Mouse (Mus musculus) Muller cell, postnatal 12 days (primary cell): Measurements from ENCODE around the gene Usp49.
A peak's percentile ranks its signal among the peaks of the same experiment; 100 is the strongest.

Experiments used
- DNase-seq: peaks from one replicate; pipeline ENCODE4 v3.0.0-alpha.2; 2015; ENCODE audit errors: inconsistent ontology term

The Usp49 gene

DNA sequence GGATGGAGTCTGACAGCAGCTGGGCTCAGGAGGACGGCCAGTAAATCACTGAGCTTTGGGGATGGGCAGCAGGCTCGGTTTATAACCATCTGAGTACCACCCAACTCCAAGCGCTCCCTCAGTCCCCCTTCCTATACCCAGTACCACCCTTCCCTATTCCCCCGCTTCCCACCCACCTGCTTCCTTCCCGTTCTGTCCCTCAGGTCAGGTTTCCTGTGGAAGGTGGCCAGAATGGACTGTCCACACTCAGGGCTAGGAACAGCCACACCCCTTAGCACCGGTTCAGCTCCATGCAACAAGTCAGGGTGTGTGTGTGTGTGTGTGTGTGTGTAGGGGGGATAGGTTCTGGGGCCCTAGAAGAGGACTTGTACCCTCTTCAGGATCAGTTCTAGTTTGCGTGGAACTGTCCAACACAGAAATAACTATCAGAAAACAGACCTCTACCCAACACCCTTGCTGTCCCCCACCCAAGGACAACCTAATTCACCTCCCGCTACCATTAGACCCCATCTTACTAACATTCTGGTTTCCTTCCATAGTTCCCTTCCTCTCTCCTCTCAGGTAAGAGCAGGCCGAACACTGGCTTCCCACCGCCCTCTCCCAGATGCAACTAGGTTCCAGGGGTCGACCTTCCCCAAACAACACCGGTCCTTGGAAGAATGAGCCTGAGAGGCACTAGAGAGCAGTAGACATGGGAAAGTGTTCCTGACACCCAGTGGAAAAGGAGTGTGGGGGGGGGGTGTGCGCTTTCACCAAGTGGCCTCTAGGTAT is 63.4 kb downstream of the Usp49 start:
- DNase-seq = no peak

DNA sequence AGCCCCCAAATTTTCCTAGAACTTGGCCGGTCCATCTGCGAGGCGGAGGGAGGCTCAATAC is 63.8 kb downstream of the Usp49 start, which contains the start of gene Gm21981:
Gene Gm21981 (minus strand): TSS at position 14 of the 61 bp plus-strand sequence.
- DNase-seq = no peak

DNA sequence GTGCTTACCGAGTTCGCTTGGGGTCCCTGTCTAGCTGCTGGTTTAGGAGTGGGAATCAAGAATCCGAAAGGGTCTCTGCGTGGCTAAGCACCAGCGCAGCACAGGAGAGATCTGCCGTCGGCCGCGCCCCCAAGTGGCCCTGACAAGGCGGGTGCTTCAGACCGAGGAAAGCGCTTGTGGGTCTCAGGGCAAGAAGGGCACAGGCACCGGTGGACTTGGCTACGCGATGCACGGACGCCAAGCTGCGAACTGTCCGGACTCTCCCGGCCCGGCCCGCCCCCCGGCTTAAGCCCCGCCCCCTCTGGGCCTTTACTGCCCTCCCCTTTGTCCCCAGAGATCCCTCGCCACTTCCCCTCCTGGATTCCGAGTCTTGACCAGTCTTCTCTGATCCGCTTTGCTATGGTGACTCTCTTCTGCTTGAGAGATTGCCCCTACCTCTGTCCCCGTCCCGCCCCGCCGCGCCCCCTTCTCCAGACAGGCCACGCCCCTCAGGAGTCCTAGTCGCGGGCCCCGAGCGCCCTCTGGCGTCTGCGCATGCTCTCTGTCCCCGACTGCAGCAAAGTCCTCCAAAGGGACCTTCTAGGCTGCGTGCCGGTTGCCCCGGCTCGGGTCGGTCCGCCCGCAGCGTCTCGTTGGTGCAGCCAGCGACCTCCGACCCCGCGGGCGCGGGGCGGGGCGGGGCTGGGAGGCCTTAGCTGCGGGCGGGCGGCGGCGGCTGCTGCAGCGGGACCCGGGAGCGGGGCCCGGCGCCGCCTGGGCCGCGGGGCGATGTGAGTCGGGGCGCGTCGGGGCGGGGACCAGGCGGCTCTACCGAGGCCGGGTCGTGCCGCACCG is 64.2 kb downstream of the Usp49 start, which contains the start of gene Prickle4:
Gene Prickle4 (minus strand): TSS at position 234 of the 834 bp plus-strand sequence.
- peak; percentile 98 for DNase-seq

DNA sequence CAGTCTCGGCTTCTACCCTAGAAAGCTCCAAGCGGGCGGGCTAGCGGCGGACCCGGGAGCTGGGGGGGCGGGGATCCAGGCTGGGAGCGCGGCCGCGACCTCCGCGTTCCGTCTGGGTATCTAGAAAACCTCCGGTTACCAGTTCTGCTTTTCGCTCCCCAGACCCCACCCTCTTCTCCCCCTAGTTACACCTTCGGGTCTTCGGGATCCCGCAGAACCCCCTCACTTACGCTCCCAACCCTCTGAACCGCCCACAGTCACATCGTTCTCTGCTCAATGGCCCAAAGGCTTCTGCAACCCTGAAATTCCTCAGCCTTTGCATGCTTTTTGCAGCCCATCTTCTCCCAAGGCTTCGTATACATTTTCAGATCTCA is 64.8 kb downstream of the Usp49 start:
- no peak for DNase-seq

DNA sequence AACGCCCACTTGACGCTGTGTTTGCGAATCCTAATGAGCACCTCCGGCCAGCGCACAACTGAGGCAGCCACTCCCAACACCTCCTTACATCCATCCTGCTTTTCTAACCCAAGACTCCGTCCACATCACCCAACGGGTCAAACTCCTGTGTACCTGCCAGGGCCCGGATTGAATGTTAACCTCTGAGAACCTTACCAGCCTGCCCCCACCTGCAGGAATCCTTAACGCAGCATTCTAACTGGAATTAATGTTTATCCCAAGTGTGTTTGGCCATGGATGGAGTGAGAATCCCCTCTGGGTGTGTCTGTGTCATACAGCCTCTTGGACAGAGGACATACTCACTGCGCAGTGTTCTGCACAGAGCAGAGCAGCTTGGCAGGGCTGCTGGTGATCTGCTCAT is 67.7 kb downstream of the Usp49 start:
- no peak for DNase-seq

DNA sequence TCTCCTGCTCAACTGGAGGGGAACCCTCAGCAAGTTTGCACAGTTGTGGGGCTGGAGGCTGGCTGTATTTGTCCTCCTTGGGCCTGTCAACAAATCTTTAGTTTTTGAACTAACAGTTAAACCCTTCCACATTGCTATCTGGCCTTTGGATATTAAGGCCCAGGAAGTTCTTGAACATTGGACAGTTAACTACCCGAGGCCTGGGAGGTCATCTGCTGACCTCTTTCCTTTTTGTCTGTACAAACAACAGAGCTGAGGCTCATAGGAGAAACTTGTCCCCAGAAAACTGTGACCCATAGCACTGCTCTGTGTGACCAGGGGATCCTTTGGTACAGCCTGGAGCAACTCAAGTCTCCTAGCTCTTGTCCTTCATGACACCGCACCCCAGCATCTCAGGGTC is 68.6 kb downstream of the Usp49 start:
- no peak for DNase-seq

DNA sequence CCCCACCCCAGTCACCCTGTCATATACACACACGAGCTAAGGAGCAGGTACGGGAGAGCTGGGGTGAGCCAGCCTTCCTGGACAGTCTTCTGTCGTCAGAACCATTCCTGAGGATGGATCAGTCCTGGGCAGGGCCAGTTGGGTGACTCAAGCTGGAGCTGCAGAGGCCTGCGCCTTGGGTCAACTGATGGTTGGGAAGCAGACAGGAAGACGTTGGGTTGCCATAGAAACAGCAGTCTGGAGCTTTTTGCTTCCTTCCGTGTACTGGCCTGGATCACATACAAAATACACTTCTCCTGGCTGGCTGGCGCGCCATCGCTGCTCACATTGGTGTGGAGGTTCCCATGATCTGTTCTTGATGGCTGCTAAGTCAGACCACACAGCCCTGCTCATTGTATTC is 71.3 kb downstream of the Usp49 start:
- DNase-seq = no peak

DNA sequence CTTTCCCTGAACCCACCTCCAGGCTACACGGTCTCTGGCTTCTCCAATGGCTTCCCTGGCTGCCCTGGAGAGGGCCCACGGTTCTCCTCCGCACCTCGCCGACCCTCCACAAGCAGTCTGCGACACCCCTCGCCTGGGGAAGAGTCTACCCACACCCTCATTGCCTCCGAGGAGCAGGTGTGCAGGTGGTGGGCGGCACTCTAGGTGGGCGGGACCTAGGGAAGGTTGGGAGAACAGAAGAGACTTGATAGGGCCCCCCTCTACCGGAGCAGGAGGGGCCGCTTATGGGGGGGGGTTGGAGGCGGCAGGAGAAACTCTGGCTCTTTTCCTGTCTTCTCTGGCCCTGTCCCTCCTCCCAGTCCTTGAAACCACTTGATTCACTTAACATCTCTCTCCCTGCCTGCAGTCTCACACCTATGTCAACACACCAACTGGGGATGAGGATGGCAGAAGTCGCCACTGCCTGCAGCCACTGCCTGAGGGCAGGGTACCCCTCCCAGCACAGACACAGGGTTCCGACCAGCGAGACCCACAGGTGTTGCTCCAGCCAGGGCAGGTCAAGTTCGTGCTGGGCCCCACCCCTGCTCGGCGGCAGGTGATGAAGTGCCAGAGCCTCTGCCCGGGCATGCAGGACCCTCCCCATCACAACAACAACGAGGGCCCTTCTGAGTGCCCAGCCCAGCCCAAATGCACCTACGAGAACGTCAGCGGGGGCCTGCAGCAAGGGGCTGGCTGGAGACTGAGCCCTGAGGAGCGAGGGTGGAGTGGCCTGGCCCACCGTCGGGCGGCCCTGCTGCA is 72.3 kb downstream of the Usp49 start:
- DNase-seq = no peak

DNA sequence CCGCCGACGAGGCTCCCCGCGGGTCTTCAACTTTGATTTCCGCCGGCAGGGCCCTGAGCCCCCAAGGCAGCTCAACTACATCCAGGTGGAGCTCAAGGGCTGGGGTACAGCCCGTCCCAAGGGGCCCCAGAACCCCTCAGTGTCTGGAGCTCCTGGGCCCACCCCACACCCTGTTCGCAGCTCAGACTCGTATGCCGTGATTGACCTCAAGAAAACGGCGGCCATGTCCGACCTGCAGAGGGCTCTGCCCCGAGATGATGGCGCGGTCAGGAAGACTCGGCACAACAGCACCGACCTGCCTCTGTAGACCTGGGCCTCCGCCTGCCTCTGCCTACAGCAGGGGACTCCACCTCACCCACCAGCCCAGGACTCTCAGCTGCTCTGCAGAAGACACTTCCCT is 73.1 kb downstream of the Usp49 start:
- DNase-seq = no peak

DNA sequence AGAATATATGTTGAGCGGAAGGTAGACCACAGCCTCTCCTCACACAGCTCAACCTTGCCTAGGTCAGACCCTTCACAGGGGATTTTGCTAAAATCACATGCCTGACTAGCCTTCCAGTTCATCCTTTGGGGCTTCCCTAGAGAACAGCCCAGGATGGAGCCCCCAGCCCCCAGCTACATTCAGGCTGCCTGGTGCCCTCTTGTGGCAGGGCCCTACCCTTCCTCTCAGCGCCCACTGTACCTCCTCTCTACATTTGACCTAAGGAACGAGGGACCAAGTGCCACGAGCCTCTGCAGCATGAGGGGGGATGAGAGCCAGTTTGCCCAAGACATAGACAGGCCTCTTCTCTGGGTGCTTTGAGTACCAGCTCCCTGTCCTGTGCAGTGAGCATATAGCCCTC is 74.2 kb downstream of the Usp49 start:
- no peak for DNase-seq

DNA sequence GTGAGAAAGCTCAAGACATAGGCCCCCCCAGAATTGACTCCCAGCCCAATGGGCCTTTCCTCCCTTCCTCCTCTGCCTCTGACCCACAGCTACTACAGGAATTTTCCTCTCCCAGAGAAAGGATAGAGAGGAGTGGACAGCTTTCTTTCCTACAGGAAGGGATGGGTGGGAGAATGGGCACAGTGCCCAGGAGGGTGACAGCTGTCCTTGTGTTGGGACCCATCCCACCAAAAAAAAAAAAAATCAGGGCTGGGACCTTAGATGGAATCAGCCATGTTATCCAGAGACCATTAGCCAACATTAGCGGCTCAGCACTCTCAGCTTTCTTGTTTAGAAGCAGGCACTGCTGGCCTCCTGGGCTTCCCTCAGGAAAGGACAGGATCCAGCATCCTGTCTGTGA is 75.7 kb downstream of the Usp49 start:
- no peak for DNase-seq

DNA sequence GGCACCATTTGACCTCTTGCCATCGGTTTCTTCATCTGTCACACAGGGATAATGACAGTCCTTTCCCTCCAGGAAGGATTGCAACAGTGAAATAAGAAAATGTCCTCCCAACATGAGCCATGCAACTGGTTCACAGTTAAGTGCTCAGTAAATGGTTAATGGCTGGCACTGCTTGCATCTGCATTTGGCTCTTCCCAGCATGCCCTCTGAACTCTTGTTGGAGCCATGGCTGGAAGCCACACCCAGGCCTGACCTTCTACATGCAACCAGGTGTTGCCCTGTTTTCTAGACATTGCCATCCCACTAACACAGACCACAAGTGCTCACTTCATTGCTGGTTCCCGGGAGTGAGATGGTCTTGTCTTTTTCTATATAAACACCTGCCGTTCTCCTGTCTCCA is 77.5 kb downstream of the Usp49 start:
- no peak for DNase-seq

DNA sequence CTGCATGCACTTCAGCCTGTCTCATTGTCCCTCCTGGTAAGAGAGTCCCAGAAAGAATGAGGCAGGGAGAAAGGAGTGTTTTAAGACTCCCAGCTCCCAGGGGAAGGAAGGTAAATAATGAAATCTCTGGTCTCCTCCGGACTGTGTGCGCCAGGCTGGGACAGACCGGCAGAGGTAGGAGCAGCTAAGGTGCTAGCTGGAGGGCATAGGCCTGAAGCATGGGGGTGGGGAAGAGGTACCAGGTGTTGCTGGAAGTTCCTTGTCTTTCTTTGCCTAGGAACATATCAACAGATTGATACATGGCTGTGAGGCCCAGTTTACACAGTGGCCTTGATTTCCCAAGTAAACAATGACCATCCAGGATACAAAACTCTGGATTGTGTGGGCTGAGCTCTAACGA is 78.5 kb downstream of the Usp49 start:
- DNase-seq = no peak

DNA sequence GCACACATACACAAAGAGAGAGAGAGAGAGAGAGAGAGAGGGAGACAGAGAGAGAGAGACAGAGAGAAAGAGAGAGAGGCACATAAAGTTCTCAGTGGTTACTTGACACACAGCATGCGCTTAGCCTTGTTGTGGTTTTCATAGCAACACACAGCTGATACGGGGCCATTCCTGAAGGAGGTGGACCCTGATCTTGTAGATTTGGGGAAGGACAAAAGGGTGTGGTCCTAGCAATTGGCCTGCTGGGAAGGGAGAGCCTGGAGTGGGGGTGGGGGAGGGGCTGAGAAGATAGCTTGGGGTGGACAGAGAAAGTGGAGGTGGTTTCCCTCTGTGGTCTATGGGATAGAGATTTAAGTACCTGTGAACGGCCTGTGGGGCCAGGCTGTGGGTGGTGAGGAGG is 79.5 kb downstream of the Usp49 start:
- DNase-seq = no peak

DNA sequence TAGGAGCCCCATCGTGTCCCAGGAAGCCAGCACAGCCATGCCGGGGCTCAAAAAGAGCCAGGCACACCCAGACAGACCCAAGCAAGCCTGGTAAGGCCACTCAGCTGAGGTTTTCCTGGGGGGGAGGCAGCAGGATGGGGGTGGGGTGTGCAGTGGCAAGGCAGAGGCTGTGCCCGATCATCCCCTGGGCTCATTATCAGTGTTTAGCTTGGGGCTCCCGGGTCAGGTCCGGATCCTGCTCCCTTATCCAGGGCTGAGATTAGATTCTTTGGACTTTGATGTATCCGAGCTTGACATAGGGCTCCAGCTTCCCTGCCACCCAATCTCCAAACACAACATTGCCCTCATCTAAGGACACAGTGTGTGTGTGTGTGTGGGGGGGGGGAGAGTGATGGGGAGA is 81.4 kb downstream of the Usp49 start:
- DNase-seq = no peak

DNA sequence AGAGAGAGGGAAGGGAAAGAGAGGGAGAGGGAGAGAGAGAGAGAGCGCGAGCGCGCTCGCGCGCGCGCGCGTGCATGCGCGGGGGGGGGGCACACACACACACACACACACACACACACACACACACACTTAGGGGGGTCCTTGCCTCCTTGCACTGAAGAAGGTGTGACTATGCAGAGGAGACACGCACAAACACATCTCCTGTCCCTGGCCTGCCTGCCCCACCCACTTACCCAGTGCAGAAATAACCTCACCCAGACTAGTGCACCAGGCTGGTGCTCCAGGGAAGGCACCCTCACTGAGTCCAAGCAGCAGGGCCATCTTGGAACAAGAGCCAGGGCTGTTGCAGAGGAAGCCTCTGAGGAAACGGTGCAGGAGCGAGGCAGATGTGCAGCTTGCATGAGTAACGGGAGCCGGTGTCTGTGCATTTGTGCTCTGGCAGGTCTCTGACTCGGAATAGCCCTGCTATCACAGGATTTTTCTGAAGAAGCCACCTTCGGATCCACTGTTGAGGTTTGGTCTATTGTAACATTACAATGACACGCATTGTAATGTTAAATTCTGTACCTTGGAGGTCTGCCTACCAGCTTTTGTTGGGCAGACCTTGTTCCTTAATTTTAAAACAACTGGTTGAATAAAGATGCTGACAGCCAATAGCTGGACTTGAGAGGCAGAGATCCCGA is 82.5 kb downstream of the Usp49 start:
- no peak for DNase-seq

DNA sequence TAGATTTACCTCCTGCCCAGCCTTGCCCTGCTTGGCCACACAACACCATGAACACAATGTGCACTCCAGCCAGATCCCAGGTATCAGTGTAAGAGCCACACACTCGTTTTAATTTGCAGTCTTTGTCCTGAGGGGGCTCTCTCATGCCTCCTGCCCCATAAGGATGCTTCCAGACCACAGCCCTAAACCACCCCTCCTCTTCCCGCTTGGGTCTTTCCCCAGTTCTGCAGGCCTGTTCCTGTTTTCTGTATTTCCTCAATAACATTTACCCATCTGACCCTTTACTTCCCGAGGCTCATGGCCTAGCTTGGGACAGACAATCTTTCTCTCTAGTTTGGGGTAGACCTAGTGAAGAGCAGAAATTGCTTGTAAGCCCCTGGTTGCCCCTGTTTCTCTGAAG is 84.5 kb downstream of the Usp49 start:
- no peak for DNase-seq

DNA sequence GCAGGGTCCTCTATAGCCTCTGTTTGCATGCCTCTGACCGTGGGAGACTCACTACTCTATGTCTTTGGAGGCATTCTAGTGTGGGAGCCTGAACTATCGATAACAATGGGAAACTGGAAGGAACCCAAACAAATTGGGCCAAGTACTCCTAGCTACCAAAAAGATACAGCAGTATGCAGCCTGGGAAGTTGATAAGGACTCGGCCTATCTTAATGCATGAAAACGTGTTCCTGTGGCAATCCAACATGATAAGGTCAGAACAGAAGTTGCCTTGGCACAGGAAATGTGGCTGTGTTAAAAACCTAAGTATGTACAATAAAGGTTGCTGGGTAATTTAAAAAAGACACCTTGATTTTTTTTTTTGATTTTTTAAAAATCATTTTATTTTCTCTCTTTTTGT is 90.7 kb downstream of the Usp49 start:
- no peak for DNase-seq

DNA sequence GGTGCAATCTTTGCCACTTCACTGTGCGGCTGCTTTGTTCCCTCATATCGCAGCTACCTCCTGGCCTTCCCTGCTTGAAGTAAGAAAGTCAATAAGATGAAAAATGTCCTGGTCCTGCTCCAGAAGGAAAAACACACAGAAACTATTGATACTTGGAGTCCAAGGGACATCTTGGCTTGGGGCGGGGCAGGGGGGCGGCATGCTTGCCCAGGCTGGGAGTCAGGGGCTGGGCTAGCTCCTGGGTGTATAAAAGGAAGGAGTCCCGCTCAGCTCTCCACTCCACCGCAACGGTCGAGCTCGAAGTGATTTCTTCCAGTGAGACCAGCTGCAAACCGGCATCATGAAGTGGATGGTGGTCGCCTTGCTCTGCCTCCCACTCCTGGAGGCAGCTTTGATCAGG is 96.1 kb downstream of the Usp49 start, which contains the start of gene Pgc:
Gene Pgc (plus strand): TSS at position 277 of the 400 bp plus-strand sequence.
- no peak for DNase-seq

DNA sequence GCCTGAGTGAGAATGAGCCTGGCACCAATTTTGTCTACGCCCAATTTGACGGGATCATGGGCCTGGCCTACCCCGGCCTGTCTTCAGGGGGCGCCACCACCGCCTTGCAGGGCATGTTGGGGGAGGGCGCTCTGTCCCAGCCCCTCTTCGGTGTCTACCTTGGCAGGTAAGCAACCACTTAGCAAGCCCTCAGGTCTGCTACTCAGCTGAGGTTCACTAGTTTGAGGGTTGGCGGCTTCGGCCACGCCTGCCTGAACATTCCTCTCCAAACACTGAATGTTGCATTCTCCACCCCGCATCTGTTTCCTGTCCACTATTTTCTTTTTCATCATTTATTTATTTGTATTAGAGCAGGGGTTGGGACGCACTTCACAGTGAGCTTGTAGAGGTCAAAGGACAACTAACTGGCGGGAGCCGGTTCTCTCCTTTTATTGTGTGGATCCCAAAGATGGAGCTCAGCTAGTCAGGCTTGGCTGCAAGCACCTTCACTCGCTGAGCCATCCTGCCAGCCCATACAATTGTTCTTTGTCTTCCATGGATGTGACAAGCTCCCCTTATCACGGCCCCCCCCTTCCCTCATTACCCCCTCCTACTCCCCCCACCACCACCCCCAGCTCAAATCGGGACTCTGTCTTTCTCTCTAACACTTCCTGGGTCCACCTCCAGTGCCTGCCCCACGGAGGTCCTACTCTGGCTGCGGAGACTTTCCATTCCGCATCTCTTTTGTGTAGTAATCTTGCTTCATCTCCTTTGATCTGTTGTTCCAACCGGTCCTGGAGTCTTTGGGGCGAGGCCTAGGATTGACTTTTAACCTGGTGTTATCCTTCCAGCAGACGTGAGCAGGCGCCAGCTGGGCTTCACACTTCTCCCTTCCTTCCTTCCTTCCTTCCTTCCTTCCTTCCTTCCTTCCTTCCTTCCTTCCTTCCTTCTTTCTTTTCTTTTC is 100.4 kb downstream of the Usp49 start:
- DNase-seq = no peak

DNA sequence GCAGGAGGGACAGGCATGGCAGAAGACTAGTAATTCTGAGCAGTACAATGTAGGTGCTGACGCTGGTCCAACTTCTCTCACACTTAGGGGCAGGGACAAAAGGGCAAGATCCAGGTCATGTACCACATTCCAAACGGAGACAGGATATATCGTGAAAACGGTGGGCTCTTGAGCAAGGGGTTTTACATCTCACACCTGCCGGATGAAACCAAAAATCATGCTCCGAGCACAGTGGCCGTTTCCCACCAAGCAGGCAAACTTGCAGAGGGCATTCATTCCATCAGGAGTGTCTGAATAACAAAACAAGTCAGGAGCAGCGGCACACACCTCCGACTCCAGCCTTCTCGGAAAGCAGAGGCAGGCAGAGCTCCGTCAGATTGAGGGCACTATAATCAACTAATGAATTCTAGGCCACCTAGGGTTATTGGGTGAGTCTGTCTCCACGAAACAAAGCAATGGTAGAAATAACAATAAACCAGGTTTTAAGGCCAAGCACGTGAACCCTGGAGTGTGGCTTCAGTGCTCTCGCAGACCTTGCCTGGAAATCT is 105.1 kb downstream of the Usp49 start:
- no peak for DNase-seq
